Mouse (Mus musculus): ENCODE data around the gene Rspry1. TPM values are rescaled to one million over a fixed set of nuclear protein-coding genes. Genes with fewer than 3 reads are reported as not detected.

Gene Rspry1
- total RNA-seq (2021), result 10 to 100 TPM; 11.2 to 12.4 TPM

DNA sequence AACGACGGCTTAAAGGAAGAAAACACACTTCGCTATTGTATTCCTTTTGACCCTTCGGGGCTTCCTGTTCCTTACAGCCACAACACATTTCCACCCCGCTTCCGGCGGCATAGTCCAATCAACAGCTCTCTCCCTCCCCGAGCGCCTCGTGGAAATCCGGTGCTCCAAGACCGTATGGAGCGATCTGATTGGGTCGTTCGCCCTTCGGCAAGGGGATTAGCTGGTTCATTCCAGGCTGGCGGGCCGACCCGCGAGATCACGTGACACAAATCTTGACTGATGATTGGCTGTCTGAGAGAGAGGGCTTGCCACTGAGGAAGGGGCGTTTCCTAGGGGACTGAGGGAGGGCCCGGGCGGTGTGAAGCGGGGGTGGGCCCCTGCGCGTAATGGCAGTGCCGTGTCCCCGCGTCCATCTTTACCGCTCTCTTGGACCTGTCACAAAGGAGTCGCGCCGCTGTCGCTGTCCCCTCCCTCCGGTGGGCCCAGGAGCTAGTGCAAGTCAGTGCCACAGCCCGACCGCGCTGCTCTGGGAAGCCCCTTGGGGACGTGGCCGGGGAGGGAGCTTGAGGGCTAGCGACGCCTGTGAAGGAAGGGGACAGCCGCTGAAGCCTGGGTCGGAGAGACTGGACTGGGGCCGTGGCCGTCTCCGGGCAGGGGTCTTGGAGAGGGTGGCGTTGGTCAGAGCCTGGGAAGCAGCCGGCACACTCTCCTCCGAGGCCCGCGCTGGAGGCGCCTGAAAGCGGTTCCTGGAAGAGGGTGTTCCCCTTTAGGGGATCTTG is at the start of gene Rspry1, which contains the start of gene Fam192a:
Rspry1 (plus strand) TSS at position 331 of the 779 bp plus-strand sequence.
Fam192a (minus strand) TSS at position 391 of the 779 bp plus-strand sequence.
- peak; percentile 100 for DNase-seq (ENCODE audit: low spot score)
- intact Hi-C loops (cut with DNase I), result loop anchor here (5.0 kb wide), 2 partner anchors 56 to 211 kb away; partner anchors contain the start of gene Ccl17

DNA sequence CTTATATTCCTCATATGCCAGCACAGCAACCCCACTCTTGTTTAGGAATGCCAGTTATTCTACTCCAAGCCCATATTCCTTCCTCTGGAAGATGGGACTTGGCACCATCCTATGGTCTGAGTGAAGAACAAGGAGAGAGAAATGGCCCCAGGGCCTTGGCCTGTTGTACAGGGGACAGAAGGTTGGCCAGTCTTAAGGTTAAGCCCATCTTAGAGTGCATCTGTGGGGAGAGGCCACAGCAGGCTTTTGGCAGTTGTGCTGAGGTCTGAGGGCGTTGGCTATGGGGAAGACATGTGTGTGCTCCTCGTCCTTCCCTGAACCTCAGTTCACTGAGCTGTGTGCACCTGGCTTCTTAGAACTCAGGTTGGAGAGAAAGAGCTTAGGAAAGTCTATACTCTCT is 49.0 kb upstream of the Rspry1 start:
- intact Hi-C loops (cut with DNase I), result no loop called here
- no peak for DNase-seq (ENCODE audit: low spot score)

DNA sequence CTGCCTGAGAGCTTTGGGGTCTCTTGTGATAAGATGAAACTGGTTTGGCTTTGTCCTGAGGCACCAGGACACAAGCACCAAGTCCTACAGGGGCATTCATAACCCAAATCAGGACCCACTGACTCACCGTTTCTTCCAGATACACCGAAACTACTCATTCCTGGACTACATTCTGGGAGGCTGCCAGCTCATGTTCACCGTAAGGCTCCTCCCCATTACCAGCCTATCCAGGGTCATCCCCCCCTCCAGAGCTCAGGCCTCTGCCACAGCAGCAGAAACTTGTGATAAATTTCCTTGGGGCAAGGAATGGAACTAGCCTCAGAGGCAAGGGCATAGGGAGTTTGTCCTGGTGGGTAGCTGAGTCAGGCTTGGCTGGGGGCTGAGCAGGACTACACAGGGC is 44.5 kb upstream of the Rspry1 start:
- intact Hi-C loops (cut with DNase I), result no loop called here
- DNase-seq (ENCODE audit: low spot score), result no peak

DNA sequence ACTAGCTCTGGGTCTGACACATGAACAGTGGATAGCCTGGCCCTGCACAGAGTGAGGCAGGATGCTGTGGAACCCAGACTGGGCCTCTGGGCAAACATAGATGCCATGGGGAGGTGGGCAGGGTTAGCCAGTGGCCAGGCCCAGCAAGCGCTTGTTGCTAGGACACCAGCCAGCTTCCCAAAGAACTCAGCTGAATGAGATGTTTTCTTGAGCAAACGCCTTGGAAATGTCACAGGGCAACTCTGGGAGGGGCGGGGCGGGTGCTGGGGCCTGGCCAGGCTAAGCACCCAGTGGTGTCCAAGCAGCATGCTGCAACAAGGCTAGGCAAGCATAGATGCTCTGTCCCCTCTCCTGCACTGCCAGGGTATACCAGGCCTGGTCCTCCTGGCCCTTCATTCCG is 40.5 kb upstream of the Rspry1 start:
- intact Hi-C loops (cut with DNase I), result no loop called here

DNA sequence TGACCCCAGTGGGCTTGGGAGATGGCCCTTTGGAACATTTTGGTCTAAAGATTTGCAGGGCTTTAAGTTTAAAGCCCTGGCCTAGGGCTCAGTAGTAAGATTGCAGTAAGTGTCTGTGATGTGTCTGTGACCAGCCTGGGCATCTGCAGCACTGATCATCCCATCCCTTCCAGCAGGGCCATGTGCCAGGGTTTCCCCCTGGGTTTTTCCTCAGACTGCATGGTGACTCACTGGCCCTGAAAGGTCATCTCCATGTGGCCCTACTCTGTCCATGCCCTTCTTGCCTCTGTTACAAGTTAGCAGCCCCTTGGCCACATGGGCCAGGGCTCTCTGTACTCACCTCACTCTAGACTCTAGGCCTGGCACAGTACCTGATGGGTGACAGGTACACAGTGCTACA is 37.3 kb upstream of the Rspry1 start:
- DNase-seq (ENCODE audit: low spot score), result no peak
- intact Hi-C loops (cut with DNase I), result no loop called here

More for the DNA sequence above, 40.5 kb upstream of the Rspry1 start:
- no peak for DNase-seq (ENCODE audit: low spot score)

DNA sequence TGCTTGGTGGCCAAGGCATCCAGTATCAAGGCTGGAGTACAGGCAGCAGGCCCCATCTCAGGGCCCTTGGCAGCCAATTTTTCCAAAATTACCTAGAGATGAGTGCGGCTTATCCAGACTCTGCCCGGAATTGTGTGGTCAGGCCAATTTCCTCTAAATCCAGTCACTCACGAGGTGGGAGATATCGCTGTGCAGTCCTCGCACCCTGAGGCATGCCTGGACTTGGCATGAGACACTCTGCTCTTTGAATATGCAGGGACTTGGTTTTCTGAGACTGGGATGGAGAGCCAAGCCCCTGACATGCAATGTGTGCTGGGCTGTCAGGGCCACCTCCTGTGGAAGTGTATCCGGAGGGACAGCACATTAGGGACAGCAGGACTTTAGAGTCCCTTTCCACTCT is 35.7 kb upstream of the Rspry1 start:
- DNase-seq (ENCODE audit: low spot score), result no peak
- intact Hi-C loops (cut with DNase I), result no loop called here

DNA sequence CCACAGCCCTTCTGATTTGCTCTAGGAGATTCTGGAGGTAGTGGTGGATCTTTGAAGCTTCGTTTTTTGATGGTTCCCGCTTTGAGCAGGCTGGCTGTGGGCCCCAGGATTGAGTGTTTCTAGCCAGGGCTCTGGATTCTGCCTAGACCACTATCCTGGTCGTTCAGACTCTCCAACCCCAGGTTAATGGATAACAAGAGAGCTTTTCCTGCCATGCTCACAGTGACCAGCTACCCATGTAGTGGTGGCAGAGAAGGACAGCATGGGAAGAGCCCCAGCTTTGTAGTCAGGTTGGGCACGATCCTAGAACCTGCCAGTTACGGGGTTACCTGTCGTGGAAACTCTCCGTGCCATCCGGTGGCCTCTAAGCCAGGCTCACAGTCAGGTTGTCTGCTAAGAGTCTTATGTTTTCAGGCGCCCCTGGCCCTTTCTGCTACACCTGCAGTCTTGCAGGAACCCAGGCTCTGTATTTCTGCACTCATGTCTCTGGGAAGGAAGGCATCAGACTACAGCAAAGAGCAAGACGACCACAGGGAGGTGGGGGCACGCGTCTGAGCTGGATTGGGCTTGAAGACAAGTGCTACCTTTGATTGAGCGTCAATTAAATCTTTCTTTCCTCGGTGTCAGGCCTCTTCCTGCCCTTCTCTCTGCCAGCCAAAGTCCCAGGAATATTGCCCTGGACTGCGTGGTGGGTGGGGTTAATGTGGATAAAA is 35.1 kb upstream of the Rspry1 start:
- intact Hi-C loops (cut with DNase I), result no loop called here

GRCm38 (mm10) chr8:94567159-94567849 is 34.4 kb upstream of the Rspry1 start:
- intact Hi-C loops (cut with DNase I), result no loop called here
- DNase-seq (ENCODE audit: low spot score), result no peak

More for the DNA sequence above, 35.1 kb upstream of the Rspry1 start:
- DNase-seq (ENCODE audit: low spot score), result no peak

DNA sequence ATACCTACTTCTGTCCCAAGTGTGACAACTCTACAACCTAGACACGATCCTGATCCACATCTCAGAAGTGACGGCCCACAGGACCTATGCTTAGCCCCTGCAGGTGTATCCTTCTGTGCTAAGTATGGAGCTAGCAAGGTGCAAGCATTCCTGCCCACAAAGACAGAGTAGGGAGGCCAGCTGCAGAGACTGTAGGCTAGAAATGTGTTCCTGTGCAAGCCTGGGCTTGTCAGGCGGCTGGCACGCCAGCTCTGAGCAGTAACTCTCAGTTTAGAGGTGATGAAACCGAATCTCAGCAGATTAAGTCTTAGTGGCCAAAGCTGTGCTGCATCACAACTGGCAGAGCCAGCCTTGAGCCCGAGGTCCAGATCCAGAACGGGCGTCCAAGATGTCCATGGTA is 33.6 kb upstream of the Rspry1 start:
- no peak for DNase-seq (ENCODE audit: low spot score)
- intact Hi-C loops (cut with DNase I), result no loop called here

- intact Hi-C loops (cut with DNase I), result no loop called here
- DNase-seq (ENCODE audit: low spot score), result no peak
These were observed 32.3 kb upstream of the Rspry1 start for GRCm38 (mm10) chr8:94569419-94569818.

DNA sequence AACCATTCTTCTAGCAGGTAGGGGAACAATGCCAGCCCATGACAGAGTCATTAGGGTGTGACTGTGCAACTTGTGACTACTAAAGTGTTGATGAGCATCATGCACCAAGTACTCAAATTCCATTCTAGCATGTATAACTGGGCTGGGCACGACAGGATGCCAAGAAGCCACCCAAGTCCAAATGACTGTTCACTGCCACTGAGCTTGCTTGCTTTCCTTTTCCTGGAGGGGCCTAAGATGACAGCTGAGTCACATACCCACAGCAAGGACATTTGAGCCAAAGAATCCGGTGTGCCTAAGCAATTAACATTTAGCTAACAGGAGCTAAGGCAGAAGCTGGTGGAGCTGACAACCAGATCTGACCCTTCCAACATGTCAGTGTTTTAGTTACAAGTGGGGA is 29.8 kb upstream of the Rspry1 start:
- intact Hi-C loops (cut with DNase I), result no loop called here

GRCm38 (mm10) chr8:94574159-94574907 is 27.4 kb upstream of the Rspry1 start:
- DNase-seq (ENCODE audit: low spot score), result no peak
- intact Hi-C loops (cut with DNase I), result no loop called here

More for the DNA sequence above, 29.8 kb upstream of the Rspry1 start:
- no peak for DNase-seq (ENCODE audit: low spot score)

DNA sequence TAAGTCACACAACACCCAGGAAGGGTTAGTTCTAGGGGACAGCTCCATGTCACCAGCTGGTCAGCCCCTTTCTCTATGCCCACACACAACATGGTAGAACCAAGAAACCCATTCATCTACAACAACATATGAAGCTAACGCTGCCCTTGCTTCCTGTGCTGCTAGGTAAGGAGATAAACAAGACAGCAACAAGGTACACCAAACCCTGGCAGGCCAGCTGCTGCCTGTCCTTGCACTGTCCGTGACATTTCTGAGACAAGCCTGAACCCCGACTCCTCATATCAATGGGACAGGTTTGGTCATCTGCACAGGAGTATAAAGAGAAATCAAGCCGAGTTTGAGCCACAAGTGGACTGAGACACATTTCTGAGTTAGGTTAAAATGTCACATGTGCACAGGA is 26.6 kb upstream of the Rspry1 start:
- intact Hi-C loops (cut with DNase I), result no loop called here
- no peak for DNase-seq (ENCODE audit: low spot score)

- intact Hi-C loops (cut with DNase I), result loop anchor here (10.0 kb wide), 1 partner anchor 247 kb away; no protein-coding TSS in a partner anchor
These were observed 19.8 kb upstream of the Rspry1 start for GRCm38 (mm10) chr8:94581820-94582483.

DNA sequence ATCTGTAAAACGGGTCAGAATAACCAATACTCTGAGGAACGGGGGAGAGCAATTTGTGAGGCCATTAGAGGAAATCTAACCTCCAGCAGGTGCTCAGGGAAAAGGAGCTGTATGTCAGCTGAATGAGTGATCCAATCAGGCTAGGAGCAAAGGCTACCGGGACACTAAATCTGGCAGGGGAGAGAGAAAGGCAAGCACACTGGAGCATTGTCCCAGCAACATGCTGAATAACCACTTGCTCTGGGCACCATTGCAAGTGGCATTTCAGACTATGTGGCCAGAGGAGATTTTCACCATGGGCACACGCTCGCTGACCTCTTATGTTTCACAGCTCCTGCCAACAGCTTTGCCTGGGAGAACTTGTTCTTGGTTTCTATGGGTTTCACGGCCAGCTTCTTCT is 19.2 kb upstream of the Rspry1 start:
- intact Hi-C loops (cut with DNase I), result loop anchor here (10.0 kb wide), 1 partner anchor 248 kb away; no protein-coding TSS in a partner anchor

More at GRCm38 (mm10) chr8:94581820-94582483, 19.8 kb upstream of the Rspry1 start:
- no peak for DNase-seq (ENCODE audit: low spot score)

DNA sequence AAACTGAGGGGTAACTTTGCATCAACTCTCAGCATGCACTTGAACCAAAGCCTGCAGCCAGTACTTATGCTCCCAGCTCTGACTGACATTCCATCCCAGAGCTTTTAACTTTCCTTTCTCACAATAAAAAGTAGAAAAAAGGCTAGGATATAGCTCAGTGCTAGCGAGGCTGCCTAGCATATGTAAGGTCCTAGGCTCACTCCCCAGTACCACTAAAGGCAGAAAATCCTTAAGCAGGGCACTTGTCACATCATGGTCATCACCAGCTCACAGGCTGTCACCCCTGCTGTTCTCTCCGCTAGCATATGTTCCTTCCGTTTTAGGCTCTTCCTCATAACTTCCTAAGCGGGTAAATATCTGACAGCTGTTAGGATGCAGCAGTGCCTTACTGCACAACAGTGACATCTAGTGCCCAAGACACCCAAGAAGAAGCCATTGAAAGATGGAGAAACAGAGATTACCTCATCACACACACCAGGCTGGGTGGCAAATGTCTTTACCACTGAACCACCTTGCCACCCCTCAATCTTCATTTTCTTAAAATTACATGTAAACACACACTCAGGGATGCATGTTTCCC is 17.4 kb upstream of the Rspry1 start:
- intact Hi-C loops (cut with DNase I), result loop anchor here (1.0 to 10.0 kb wide), 3 partner anchors 56 to 250 kb away; no protein-coding TSS in a partner anchor
- no peak for DNase-seq (ENCODE audit: low spot score)

More for the DNA sequence above, 19.2 kb upstream of the Rspry1 start:
- no peak for DNase-seq (ENCODE audit: low spot score)

- intact Hi-C loops (cut with DNase I), result no loop called here
These were observed 10.0 kb upstream of the Rspry1 start for GRCm38 (mm10) chr8:94591691-94592090.

GRCm38 (mm10) chr8:94594211-94594610 is 7.5 kb upstream of the Rspry1 start:
- DNase-seq (ENCODE audit: low spot score), result no peak
- intact Hi-C loops (cut with DNase I), result loop anchor here (2.0 kb wide), 1 partner anchor 109 kb away; no protein-coding TSS in a partner anchor

More at GRCm38 (mm10) chr8:94591691-94592090, 10.0 kb upstream of the Rspry1 start:
- no peak for DNase-seq (ENCODE audit: low spot score)
